Mouse (Mus musculus) urinary bladder, adult 2 months (tissue): ENCODE results near the gene Brpf3. TPM values are rescaled to one million over a fixed set of nuclear protein-coding genes. Genes with fewer than 3 reads are reported as not detected.
"Not testable (repeated sequence)": the region's sequence is repeated elsewhere in the genome, so short reads cannot be mapped to it uniquely, and the experiment has no call there.

Source experiments
- DNase-seq: peaks from one replicate; pipeline ENCODE4 v3.0.0; 2022; ENCODE audit warnings: low spot score
- polyA plus RNA-seq: library from polyadenylated mRNA; depleted of rRNA; stranded (reverse); fragments of >200 nt; gene quantifications from 2 replicates; pipeline ENCODE4 v1.2.3, GENCODE M21; 2012

Brpf3 gene
- polyA plus RNA-seq, 1 experiment: 33.3 TPM

DNA sequence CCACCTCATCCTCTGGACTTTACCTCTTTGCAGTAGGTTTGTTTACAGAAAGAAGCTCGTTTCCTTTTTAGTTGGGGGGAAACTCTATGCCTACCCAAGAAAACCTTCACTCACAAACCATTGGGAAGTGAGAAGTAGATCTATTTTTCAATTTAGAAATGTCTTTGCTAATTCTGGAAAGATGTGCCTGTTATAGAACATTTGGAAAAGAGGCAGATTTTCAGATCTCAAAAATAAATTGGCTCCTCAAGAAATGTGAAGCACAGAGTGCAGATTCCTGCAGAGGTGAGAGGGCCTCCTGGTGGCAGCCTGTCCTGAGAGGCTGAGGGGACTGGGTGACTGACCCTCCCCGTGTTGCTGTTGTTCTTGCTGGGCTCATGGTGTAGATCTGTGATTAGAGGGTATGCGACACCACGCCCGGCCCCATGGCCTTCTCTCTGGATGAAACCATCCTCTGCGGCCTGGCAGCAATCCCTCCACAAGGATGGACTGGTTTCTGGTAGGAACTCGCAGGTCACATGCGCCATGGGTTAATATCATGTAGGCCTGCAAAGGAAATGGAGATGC, 26.9 kb downstream of the Brpf3 start:
- no peak for DNase-seq

DNA sequence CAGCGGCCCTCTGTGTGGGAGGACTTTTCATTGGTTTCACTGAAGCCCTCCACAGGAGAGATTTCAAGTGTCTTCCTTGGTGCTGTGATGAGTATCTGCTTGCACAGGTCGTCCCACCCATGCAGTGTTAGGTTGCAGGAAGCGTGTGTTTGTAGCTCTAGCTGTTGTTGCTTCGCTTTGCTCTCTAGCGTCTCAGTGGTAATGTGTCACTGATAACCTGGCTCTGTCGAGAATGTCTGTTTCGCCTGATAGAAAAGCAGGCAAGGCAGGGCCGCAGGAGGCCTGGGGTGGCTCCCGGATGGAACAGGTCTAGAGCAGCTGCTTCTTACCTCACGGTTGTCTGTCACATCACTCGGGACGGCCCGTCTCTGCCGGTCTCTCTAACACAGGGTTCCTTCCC, 28.2 kb downstream of the Brpf3 start:
- DNase-seq: no peak

DNA sequence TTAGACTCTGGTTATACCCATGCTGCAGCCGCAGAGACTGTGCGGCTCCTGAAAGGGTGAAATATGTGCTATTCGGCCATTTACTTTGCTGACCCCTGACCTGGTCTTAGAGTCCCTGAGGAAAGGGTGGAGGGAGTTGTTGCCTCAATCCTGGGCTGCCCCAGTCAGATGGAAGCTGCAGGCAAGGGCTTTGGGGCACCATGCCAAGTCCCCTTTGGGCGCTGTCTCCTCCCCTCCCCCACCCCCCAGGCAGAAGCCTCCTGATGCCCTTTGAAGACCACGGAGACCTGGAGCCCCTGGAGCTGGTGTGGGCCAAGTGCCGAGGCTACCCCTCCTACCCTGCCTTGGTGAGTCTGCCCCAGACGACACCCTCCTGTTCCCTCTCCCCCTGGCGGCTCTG, 30.2 kb downstream of the Brpf3 start:
- no peak for DNase-seq

DNA sequence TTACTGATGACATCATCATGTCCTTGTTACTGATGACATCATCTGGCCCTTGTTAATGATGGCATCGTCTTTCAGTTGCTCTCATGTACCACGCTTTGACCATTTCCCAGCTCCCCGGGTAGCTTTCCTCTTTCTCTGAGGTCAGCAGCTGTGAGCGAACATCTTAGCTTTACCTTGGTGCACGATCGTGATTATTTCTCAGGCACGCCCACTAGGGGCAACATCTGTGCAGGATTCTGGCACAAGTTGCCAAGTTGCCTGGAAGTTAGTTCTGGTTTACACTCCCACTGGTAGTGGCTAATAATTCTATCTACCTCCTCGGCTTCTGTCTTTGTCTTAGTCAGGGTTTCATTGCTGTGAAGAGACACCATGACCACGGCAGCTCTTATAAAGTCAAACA, 31.1 kb downstream of the Brpf3 start:
- DNase-seq: no peak

GRCm38 (mm10) chr17:28832875-28833274, 32.0 kb downstream of the Brpf3 start:
- DNase-seq: no peak

DNA sequence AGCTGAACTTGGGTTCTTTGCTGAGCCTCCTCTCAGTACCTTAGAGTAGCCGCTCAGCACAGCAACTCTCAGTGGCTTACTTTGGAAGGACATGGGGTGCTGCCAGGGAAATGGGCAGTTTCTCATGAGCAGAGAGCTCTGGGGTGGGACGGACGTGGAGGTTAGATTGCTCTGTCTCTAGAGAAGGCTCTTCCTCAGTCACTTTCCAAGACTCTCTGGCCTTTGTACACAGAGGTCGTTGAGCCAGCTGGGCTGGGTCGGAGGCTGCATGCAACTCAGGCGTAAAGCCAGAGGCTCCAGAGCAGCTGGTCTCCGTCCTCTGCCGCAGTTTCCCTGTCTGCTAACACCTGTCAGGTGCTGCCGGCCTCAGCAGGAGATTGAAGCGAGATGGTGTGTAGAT, 33.8 kb downstream of the Brpf3 start:
- no peak for DNase-seq

GRCm38 (mm10) chr17:28837840-28838239, 37.0 kb downstream of the Brpf3 start:
- no peak for DNase-seq

GRCm38 (mm10) chr17:28841947-28842346, 41.1 kb downstream of the Brpf3 start:
- DNase-seq: not testable (repeated sequence)

- no peak for DNase-seq
Measured at GRCm38 (mm10) chr17:28843665-28844064, 42.8 kb downstream of the Brpf3 start.

GRCm38 (mm10) chr17:28846974-28847617, 46.2 kb downstream of the Brpf3 start:
- DNase-seq: no peak

- DNase-seq: no peak
Measured at GRCm38 (mm10) chr17:28850511-28850910, 49.6 kb downstream of the Brpf3 start.

GRCm38 (mm10) chr17:28854377-28854776, 53.5 kb downstream of the Brpf3 start:
- no peak for DNase-seq

DNA sequence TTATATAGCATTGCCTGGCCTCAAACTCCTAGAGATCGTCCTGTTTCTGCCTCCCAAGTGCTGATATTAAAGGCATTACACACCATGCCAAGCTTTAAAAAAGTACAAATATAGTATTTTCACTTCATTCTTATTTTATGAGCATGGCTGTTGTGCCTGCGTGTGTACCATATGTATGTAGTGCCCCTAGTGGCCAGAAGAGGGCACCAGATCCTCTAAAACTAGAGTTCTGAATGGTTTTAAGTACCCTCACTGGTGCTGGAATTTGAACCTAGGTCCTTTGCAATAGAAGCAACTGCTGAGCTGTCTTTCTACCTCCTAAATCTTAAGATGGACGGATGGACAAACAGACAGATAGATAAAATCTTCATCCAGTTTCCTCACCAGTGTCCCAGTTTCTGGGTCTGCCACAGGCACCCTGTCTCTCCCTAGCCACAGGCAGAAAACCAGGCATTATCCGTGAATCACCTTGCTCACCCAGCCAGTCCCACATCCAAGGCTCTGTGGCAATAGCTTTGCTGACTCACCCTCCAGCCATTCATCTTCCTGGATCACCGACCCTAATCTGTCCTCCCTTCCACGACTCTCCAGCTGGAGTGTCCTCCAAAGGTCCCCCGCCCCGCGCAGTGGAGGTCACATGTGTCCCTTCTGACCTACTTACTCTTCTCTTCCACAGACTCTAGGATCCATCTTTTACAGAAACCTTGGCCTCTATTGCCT, 54.4 kb downstream of the Brpf3 start:
- no peak for DNase-seq

GRCm38 (mm10) chr17:28856030-28856429, 55.1 kb downstream of the Brpf3 start:
- no peak for DNase-seq

DNA sequence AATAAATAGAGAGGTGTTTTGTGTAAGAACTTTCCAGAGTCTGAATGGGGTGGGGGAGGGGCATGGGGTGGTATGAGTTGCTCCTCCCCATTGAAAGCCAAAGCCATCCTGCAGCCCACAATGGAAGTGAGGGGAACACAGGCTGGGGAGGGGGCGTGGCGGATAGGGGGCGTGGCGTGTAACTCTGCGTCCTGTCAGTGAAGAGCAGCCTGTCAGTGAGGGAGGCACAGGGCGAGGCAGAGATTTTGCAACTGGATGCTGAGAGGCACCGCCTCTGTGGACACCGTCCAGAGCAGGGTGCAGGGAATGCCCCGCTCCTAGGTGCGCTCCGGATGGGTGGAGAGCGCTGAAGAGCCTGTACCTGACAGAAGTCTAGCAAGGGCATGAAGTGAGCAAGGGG, 57.3 kb downstream of the Brpf3 start, which contains the start of gene Pnpla1:
Pnpla1 (plus strand) TSS at position 207 of the 400 bp plus-strand sequence.
- DNase-seq: no peak

GRCm38 (mm10) chr17:28863926-28864325, 63.0 kb downstream of the Brpf3 start:
- DNase-seq: no peak

GRCm38 (mm10) chr17:28864464-28864863, 63.6 kb downstream of the Brpf3 start:
- DNase-seq: no peak

- no peak for DNase-seq
Measured at GRCm38 (mm10) chr17:28866921-28867320, 66.0 kb downstream of the Brpf3 start.

- no peak for DNase-seq
Measured at GRCm38 (mm10) chr17:28867381-28867780, 66.5 kb downstream of the Brpf3 start.

DNA sequence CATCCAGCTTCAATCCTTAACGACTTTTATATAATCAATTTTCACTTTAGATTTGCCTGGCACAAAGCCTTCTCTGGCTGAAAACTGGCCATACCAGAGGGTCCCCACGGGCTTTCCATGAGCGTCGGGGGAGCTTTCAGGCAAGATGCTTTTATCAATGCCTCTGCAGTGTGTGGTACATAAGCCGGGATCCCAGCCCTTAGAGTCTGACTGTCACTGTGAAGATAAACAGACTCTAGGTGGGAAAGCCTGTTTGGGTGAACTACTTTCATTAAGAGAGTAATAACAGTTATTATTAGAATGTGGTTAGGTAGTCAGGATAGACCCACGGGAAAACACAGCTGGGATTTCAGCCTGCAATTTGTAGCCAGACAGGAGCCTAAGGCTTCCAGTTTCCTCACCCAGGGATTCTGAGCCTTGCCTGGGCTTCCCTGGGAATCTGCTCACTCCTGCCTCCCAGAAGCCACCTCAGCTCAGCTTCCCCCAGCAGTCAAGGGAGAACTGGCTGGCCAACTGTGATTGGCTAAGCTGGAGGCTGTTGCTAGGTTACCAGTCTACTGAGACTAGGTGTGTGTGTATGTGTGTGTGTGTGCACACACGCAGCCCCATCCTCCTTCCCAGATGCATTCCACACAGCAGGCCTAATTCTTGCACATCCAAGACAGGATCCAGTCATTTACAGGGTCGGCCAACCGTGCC, 68.7 kb downstream of the Brpf3 start:
- no peak for DNase-seq

DNA sequence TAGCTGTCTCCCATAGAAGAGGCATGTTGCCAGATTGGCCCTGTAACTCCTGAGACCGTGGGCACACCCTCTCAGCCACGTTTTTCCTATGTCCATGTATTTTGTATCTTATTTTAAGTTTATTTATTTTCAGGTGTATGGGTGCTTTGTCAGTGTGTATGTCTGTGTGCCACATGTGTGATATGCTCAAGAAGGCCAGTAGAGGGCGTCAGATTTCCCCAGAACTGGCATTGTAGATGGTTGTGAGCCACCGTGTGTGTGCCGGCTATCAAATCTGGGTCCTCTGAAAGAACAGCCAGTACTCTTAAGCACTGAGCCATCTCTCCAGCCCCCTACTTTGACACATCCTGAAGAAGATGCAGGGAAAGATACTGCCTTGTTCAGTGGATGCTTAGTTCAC, 69.5 kb downstream of the Brpf3 start:
- DNase-seq: no peak

DNA sequence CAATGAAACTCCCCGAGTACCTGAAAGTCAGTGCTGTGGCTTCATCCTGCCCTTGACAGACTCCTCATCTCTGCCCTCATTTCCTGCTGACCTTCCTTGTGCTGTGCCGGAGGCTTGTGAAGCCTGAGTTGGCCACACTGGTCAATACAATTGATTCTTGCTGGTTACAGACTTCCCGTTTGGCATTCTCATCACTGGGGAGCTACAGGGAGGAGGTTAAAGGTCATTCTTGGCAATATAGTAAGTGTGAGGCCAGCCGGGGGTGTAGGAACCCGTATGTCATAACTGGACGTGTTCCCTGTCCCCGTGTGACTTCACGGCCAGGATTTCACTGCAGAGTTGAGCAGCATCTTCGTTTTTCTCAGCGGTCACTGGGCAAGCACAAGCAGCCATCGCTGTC, 70.9 kb downstream of the Brpf3 start:
- DNase-seq: no peak

- no peak for DNase-seq
Measured at GRCm38 (mm10) chr17:28872322-28872721, 71.4 kb downstream of the Brpf3 start.
